Mouse (Mus musculus): Measurements from ENCODE around the gene Tekt1. TPM values are rescaled to one million over a fixed set of nuclear protein-coding genes. Genes with fewer than 3 reads are reported as not detected.

Tekt1 gene
- total RNA-seq, 2 experiments from 2014 or later, result 2.4 to 3.1 TPM

Small RNA genes lying within 50 kb of the gene (microRNA-seq; reads per million reads assigned to microRNA genes)
- gene Mir6338, result 0 reads per million in 2 experiments

Other genes with a start within 250 kb of the Tekt1 start
- 10 to 100 TPM; 80.5 to 83.2 TPM for gene Pitpnm3, start 226.7 kb downstream of the Tekt1 start, total RNA-seq (2021)
- gene Gm43951, start 155.6 kb downstream of the Tekt1 start, total RNA-seq (2021), result 10 to 100 TPM; 12.2 to 13.0 TPM
- gene 4933427D14Rik, start 155.0 kb downstream of the Tekt1 start, total RNA-seq (2021), result 10 to 100 TPM; 33.8 to 34.3 TPM
- 10 to 100 TPM; 35.1 to 38.0 TPM for gene Txndc17, start 154.9 kb downstream of the Tekt1 start, total RNA-seq (2021)
- 10 to 100 TPM; 15.3 to 16.1 TPM for gene Med31, start 146.8 kb downstream of the Tekt1 start, total RNA-seq (2021)
- gene Slc13a5, start 95.2 kb downstream of the Tekt1 start, total RNA-seq (2021), result 10 to 100 TPM; 13.0 to 17.9 TPM
- gene Xaf1, start 60.8 kb downstream of the Tekt1 start, total RNA-seq (2021), result 1 to 10 TPM; 7.5 to 7.6 TPM
- gene Fbxo39, start 48.0 kb downstream of the Tekt1 start, total RNA-seq (2021), result not detected
- gene Smtnl2, start 49.3 kb upstream of the Tekt1 start, total RNA-seq (2021), result 1 to 10 TPM in 1 of 2 experiments, under 1 TPM in 1; 0.61 to 1.3 TPM
- under 1 TPM in 1 of 2 experiments, not detected in 1; 0.23 TPM for gene Ggt6, start 73.1 kb upstream of the Tekt1 start, total RNA-seq (2021)
- 10 to 100 TPM; 53.3 to 53.6 TPM for gene Mybbp1a, start 78.9 kb upstream of the Tekt1 start, total RNA-seq (2021)
- gene Spns2, start 127.5 kb upstream of the Tekt1 start, total RNA-seq (2021), result 10 to 100 TPM; 53.7 to 55.4 TPM
- gene Spns3, start 188.1 kb upstream of the Tekt1 start, total RNA-seq (2021), result under 1 TPM; 0.21 to 0.28 TPM
- gene Ube2g1, start 244.8 kb upstream of the Tekt1 start, total RNA-seq (2021), result 10 to 100 TPM; 45.8 to 47.2 TPM

All from left cerebral cortex, adult 18-20 months (tissue).